Mouse (Mus musculus) heart, embryonic 10.5 days (tissue): Measurements from ENCODE around the gene Vwf. TPM values are rescaled to one million over a fixed set of nuclear protein-coding genes. Genes with fewer than 3 reads are reported as not detected.

ENCODE experiments used
- DNase-seq: peaks from one replicate; pipeline ENCODE4 v3.0.0-alpha.2; 2017; ENCODE audit warnings: low spot score
- H3K27ac ChIP-seq: fragments of 300-500 bp; sonication (generic); 2 replicates; pipeline ENCODE4 v1.5.1; 2016; ENCODE audit warnings: mild to moderate bottlenecking
- H3K27me3 ChIP-seq: fragments of 300-500 bp; sonication (generic); 2 replicates; pipeline ENCODE4 v1.6.1; 2016; ENCODE audit warnings: mild to moderate bottlenecking; ENCODE audit not compliant: poor library complexity, insufficient read depth, severe bottlenecking
- H3K36me3 ChIP-seq: fragments of 300-500 bp; sonication (generic); 2 replicates; pipeline ENCODE4 v1.6.1; 2016; ENCODE audit warnings: mild to moderate bottlenecking, moderate library complexity
- H3K4me1 ChIP-seq: fragments of 300-500 bp; sonication (generic); 2 replicates; pipeline ENCODE4 v1.6.1; 2016; ENCODE audit warnings: mild to moderate bottlenecking
- H3K4me3 ChIP-seq: fragments of 300-500 bp; sonication (generic); 2 replicates; pipeline ENCODE4 v1.5.1; 2016; ENCODE audit warnings: mild to moderate bottlenecking, moderate library complexity
- H3K9me3 ChIP-seq: fragments of 300-500 bp; sonication (generic); 2 replicates; pipeline ENCODE4 v1.6.1; 2016; ENCODE audit warnings: mild to moderate bottlenecking, moderate library complexity
- WGBS: fragments of 180-500 bp; shearing (Covaris S2); methylation state at CpG from one replicate; pipeline ENCODE4 v1.1.7; 2016; 5-methylcytosine and 5-hydroxymethylcytosine counted together
- polyA plus RNA-seq: library from polyadenylated mRNA; unstranded; fragments of >200 nt; fragmentation: Nextera tagmentation; extraction: Ambion mirVana; gene quantifications from 2 replicates; pipeline ENCODE4 v1.2.1, GENCODE M21; 2016

The Vwf gene
- polyA plus RNA-seq, 1 experiment from 2014 or later: 22.1 TPM

DNA sequence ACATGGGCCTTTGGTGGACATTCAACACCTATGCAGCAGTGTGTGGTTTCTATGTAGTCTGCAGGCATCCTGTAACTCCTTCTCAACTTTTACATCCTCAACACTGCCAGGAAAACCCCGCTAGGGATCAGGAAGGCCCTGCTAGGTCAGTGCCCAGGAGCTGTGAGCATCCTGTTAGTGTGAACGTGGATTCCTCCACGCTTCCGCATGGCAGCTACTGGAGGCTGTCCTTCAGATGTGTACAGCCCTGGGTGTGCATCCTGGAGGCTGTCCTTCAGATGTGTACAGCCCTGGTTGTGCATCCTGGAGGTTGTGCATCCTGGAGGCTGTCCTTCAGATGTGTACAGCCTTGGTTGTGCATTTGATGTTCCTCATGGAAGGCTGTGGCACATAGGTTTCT, 47.7 kb downstream of the Vwf start:
- no peaks in the 10 kb centered on the region for H3K36me3 ChIP-seq
- no peak overlapping the region for H3K4me3 ChIP-seq
- peaks cover 27% of the 10 kb centered on the region; the same call in 1 of the 2 replicates for H3K27me3 ChIP-seq
- no peak overlapping the region for H3K27ac ChIP-seq
- WGBS: 80% methylated on average over 4 of the region's 4 CpGs
- no peaks in the 10 kb centered on the region for H3K9me3 ChIP-seq
- DNase-seq: no peak
- H3K4me1 ChIP-seq: peaks cover 26% of the 10 kb centered on the region

DNA sequence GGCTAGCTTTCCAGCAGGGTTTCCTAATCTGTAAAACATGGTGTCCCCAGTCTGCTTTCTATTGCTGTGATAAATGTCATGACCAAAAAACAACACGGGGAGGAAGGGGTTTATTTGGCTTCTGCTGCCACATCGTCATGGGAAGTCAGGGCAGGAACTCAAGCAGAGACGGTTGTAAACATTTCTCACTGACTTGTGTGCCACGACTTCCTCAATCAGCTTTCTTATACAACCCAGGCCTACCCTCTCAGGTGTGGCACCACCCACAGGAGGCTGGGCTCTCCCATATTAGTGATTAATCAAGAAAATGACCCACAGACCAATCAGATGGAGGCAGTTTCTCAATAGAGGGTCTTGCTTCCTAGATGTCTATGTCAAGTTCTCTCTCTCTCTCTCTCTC, 48.3 kb downstream of the Vwf start:
- 48% methylated on average over 4 of the region's 4 CpGs for WGBS
- Histone ChIP-seq H3K4me3 (no peak overlapping the region), H3K9me3 (no peaks in the 10 kb centered on the region), H3K27ac (0 out of 2 replicates have a peak overlapping the region, but pooled peaks have one; percentile 42), H3K27me3 (peaks cover 25% of the 10 kb centered on the region; the same call in 1 of the 2 replicates), H3K36me3 (no peaks in the 10 kb centered on the region), H3K4me1 (peaks cover 26% of the 10 kb centered on the region)
- no peak for DNase-seq

DNA sequence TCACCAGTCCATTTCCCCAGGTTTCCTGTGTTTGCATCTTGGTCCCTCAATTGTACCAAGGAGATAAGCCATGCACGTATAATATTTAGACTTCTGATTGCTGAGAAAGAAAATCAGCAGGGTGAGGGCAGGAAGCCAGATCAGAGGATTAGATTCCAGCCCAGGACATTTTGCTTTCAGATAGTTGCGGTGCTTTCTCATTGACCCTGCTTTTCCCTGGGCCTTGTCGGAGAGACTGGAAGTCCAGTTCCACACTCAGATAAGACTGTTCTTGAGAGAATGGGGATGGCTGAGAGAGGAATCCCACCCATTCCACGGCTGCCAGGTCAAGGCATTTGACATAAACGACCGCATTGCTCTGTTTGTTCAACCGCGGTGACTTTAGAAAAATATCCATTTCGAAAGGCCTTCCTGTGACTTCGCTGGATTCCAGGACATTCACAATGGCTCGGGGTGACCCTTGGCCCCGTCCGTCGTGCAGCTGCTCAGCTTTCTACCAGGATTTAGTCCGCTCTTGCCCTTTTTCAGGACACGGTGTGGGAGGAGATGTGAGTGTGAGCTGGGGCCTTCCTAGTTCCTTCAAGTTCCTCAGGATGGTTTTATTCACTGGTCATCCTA, 50.2 kb downstream of the Vwf start:
- H3K4me3 ChIP-seq: no peak overlapping the region
- H3K27ac ChIP-seq: peak overlapping the region; percentile 22; the same call in 1 of the 2 replicates
- peaks cover 24% of the 10 kb centered on the region; the same call in 1 of the 2 replicates for H3K4me1 ChIP-seq
- H3K36me3 ChIP-seq: no peaks in the 10 kb centered on the region
- DNase-seq: no peak
- H3K27me3 ChIP-seq: peaks cover 17% of the 10 kb centered on the region; the same call in 1 of the 2 replicates
- no peaks in the 10 kb centered on the region for H3K9me3 ChIP-seq
- 51% methylated on average over 16 of the region's 16 CpGs for WGBS

DNA sequence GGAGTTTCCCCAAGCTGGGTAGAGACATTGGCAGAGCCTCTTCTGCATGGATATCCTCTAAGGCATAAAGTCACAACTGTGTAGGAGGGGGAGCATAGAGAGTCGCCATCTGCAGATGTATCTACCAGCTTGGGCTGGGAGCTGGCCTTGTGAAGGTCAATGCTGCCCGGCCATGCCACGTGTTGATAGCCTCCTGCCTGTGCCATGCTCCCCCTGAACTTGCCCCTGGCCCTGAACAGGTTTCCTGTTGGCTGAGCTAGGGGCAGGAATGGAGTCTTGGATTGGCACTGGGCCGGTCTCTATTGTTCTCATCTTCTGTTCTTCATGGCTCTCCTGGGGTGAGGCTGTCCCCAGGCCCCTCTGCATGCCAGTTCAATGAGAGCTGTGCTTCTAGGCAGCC, 51.1 kb downstream of the Vwf start:
- no peak for DNase-seq
- Histone ChIP-seq H3K27me3 (peaks cover 17% of the 10 kb centered on the region; the same call in 1 of the 2 replicates), H3K4me1 (peaks cover 24% of the 10 kb centered on the region; the same call in 1 of the 2 replicates), H3K4me3 (no peak overlapping the region), H3K27ac (peak overlapping the region; percentile 22; the same call in 1 of the 2 replicates), H3K36me3 (no peaks in the 10 kb centered on the region), H3K9me3 (no peaks in the 10 kb centered on the region)
- WGBS: 78% methylated on average over 4 of the region's 4 CpGs

DNA sequence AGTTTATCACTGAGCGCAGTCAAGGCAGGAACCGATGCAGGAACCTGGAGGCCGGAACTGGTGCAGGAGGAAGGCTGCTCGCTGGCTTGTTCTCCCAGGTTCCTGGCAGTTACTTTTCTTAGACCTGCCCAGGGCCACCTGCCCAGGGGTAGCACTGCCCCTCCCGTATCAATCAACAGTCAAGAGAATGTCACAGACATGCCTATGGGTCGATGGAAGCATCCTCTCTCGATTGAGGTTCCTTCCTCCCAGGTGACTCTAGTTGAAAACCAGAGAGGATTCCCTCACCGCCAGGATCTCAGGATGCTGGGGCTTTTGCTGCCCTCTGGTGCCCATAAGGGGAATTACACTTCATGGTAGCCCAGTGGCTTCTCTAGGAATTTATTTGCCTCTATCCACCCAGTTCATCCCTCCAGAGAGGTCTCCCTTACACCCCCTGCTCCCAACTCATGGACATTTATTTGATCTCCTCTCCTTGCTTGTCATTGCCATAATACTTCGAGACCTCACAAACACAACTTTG, 53.5 kb downstream of the Vwf start:
- H3K27me3 ChIP-seq: peaks cover 11% of the 10 kb centered on the region; the same call in 1 of the 2 replicates
- H3K4me1 ChIP-seq: peaks cover 30% of the 10 kb centered on the region
- WGBS: 40% methylated on average over 9 of the region's 9 CpGs
- DNase-seq: no peak
- H3K36me3 ChIP-seq: no peaks in the 10 kb centered on the region
- no peak overlapping the region for H3K27ac ChIP-seq
- no peaks in the 10 kb centered on the region for H3K9me3 ChIP-seq
- H3K4me3 ChIP-seq: no peak overlapping the region

DNA sequence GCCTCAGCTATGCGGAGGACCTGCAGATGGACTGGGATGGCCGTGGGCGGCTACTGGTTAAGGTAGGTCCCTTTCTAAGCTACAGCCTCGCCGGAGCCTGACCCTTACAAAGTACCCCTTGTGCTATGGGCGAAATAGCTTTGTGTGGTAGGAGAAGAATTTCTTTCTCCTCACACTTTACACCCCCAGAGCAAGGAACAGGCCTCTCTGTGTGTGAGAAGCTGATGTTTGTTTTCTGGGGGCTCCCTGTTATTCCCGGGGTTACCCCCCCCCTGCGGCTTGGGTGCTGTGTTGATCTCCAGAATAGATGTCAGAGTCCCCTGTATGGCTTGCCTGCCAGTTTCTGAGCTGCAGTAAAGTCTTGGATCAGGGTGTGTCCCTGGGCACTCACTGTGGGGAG, 54.1 kb downstream of the Vwf start:
- H3K4me3 ChIP-seq: no peak overlapping the region
- H3K4me1 ChIP-seq: peaks cover 27% of the 10 kb centered on the region
- DNase-seq: no peak
- WGBS: 76% methylated on average over 8 of the region's 8 CpGs
- H3K9me3 ChIP-seq: no peaks in the 10 kb centered on the region
- H3K36me3 ChIP-seq: no peaks in the 10 kb centered on the region
- peaks cover 14% of the 10 kb centered on the region; the same call in 1 of the 2 replicates for H3K27me3 ChIP-seq
- 0 out of 2 replicates have a peak overlapping the region, but pooled peaks have one; percentile 19 for H3K27ac ChIP-seq

DNA sequence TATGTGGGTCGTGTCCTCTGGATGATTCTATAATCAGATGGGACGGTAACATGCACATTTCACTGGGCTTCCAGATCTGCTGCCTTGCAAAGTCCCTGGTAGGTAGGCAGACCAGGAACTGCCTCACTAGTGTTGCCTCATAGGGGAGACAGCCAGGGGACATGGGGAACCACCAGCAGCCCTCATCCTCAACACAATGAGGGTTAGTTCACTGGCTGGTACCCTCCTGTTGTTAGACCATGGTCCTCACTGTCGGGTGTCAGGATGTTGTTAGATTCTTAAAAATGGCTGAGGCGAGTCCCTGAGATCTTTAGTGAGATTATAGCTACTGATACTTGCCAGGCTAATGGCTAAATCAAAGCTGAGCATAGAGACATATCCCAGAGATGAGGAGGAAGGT, 54.6 kb downstream of the Vwf start:
- Histone ChIP-seq H3K27ac (no peak overlapping the region), H3K9me3 (no peaks in the 10 kb centered on the region), H3K36me3 (no peaks in the 10 kb centered on the region), H3K27me3 (peaks cover 15% of the 10 kb centered on the region; the same call in 1 of the 2 replicates), H3K4me3 (no peak overlapping the region), H3K4me1 (peaks cover 22% of the 10 kb centered on the region)
- WGBS: 61% methylated on average over 4 of the region's 4 CpGs
- no peak for DNase-seq

DNA sequence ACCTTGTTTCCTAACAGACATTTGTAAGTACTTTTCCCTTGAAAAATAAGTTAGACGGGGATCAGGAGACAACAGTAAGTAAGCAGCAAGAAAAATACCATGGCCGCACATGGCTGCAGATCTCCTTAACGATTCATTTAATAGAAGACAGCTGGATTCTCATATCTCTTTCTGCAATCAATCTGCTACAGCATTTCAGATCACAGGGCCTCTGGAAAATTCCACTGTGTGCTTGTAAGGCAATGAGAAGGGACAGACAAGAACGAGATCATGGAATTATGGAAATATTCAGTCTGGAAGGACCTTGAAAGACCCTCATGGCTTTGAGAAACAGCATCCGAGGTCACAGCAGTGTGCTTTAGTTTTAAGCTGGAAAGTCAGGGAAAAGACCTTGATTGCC, 55.2 kb downstream of the Vwf start:
- no peak overlapping the region for H3K27ac ChIP-seq
- peaks cover 19% of the 10 kb centered on the region for H3K4me1 ChIP-seq
- H3K4me3 ChIP-seq: no peak overlapping the region
- WGBS: 85% methylated on average over 5 of the region's 5 CpGs
- H3K27me3 ChIP-seq: peaks cover 20% of the 10 kb centered on the region; the same call in 1 of the 2 replicates
- DNase-seq: no peak
- no peaks in the 10 kb centered on the region for H3K36me3 ChIP-seq
- no peaks in the 10 kb centered on the region for H3K9me3 ChIP-seq

DNA sequence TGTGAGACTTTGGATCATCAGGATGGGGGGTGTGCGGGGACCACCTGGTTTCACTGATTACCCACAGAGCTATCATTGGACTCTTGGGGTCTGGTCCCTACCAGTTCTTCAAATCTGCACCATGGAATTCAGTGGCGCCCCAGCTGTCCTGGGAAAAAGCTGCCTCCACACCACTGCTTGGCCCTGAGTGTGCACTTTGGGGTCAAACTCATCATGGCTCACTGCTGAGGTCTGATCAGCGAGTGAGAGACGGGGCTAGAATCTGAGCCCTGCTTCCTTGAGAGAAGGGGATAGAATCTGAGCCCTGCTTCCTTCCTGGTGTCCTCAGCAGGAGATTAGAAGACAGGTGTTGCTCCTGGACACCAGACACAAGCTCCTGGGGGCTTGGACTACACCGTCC, 55.8 kb downstream of the Vwf start:
- no peaks in the 10 kb centered on the region for H3K36me3 ChIP-seq
- H3K4me3 ChIP-seq: no peak overlapping the region
- 80% methylated on average over 5 of the region's 5 CpGs for WGBS
- DNase-seq: no peak
- peaks cover 26% of the 10 kb centered on the region; the same call in 1 of the 2 replicates for H3K27me3 ChIP-seq
- no peak overlapping the region for H3K27ac ChIP-seq
- H3K4me1 ChIP-seq: peaks cover 15% of the 10 kb centered on the region
- H3K9me3 ChIP-seq: no peaks in the 10 kb centered on the region

DNA sequence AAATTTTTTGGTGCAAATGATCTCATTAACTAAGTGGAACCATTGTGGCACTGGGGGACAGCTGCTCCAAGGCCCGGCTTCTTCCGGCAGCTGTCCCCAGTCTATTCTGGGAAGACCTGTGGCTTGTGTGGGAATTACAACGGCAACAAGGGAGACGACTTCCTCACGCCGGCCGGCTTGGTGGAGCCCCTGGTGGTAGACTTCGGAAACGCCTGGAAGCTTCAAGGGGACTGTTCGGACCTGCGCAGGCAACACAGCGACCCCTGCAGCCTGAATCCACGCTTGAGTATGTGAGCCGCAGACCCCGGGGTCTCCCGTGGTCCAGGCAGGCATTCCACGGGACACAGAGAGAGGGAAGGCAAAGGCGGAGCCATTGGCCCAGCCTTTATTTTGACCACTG, 56.7 kb downstream of the Vwf start:
- Histone ChIP-seq H3K4me3 (peak overlapping the region; percentile 29), H3K27me3 (peaks cover 18% of the 10 kb centered on the region; the same call in 1 of the 2 replicates), H3K36me3 (no peaks in the 10 kb centered on the region), H3K9me3 (no peaks in the 10 kb centered on the region), H3K4me1 (peaks cover 11% of the 10 kb centered on the region), H3K27ac (0 out of 2 replicates have a peak overlapping the region, but pooled peaks have one; percentile 32)
- 5% methylated on average over 18 of the region's 18 CpGs for WGBS
- peak; percentile 94 for DNase-seq

DNA sequence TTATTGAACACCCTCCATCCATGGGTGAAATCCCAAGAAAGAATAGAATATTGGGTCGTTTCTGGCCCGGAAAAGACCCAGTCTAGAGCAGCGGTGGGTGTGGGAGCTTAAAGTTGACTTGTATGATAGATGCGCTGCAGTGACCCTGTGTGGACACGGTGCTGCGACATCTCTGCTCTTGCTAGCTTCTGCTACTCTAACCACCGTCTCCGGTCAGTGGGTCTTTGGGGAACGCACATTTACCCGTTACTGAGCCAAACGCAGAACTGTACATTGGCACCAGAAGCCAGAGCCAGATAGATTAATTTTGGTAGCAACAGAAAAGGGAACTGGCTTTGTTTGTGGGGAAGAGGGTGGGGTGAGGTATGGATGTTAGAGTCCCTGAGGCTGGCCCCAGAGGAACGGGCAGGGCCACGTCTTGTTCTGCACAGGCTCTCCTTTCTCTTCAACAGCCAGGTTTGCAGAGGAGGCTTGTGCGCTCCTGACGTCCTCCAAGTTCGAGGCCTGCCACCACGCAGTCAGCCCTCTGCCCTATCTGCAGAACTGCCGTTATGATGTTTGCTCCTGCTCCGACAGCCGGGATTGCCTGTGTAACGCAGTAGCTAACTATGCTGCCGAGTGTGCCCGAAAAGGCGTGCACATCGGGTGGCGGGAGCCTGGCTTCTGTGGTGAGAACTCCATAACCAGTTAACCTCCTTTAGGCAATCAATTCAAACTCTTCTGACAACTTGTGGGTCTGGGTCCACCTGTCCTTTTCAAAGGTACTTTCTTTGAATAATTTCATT, 57.3 kb downstream of the Vwf start:
- Histone ChIP-seq H3K27ac (0 out of 2 replicates have a peak overlapping the region, but pooled peaks have one; percentile 13), H3K27me3 (peaks cover 16% of the 10 kb centered on the region; the same call in 1 of the 2 replicates), H3K9me3 (no peaks in the 10 kb centered on the region), H3K4me1 (peaks cover 11% of the 10 kb centered on the region), H3K4me3 (peak overlapping the region; percentile 29; the same call in 1 of the 2 replicates), H3K36me3 (no peaks in the 10 kb centered on the region)
- no peak for DNase-seq
- 77% methylated on average over 26 of the region's 26 CpGs for WGBS

DNA sequence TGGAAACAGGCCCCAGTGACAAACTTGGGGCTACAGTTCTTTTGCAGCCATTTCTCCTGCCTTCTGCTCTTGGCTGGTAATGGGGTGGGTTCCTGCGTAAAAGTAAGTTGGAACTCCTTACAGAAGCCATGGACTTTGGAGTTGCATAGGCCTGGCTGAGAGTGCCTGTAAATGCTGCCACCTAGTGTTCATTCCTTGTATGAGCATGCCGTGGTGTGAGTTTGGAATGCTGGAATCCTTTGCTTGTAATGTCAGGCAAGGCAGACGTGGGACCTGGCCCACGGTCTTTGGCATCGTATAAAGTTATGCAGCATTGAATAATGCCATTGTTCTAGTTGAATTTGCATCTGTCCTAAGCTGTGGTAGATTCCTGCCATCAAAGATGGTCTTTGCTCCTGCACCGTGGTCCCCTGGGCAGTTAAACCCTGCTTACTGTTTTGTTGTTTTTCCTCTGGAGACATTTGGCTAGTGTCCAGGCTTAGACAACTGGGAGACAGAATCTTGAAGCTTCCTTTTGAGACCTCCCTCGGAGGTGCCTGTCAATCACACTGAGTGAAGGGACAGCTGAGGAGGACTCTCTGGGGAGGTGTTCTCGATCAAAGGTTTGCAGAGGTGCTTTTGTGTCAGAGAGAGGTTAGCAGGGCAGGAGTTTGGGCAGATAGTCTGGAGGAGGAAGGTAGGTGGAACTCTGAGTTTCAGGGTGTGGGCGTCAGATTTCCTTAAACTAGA, 58.1 kb downstream of the Vwf start:
- Histone ChIP-seq H3K9me3 (no peaks in the 10 kb centered on the region), H3K27ac (no peak overlapping the region), H3K4me1 (peaks cover 11% of the 10 kb centered on the region), H3K27me3 (peaks cover 16% of the 10 kb centered on the region; the same call in 1 of the 2 replicates), H3K36me3 (no peaks in the 10 kb centered on the region), H3K4me3 (no peak overlapping the region)
- no peak for DNase-seq
- WGBS: 27% methylated on average over 9 of the region's 9 CpGs
